Mouse (Mus musculus): ENCODE measurements at regions not wholly inside any gene's neighbourhood (a gene's known extent, or its start where the extent isn't known, plus 50 kb on each side); places are given as distances from the start of the nearest gene placed in this dataset.

DNA sequence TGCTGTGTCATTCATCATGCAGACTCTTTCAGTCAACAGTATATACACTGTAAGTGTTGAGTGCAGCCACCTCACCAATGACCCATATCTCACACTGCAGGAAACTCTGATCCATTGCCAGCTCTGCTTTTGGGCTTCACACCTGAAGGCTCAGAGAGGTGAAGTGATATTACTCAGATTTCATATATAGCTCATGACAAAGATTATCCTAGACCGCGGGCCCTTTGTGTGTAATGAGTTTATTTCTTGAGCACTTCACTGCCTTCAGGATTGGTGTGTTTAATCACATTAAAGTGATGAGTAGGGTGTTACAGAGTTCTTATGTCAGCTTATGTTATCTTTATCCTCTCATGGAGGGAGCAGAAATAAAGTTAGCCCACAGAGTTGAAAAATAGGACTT, 369.2 kb downstream of the Slc4a3 start:
- H3K4me1 ChIP-seq (ENCODE audit: control insufficient read depth in 1 of 2, insufficient read depth in 2 of 2) = peaks cover 0 to 17% of the 10 kb centered on the region in 2 experiments; a peak in 2 of 4 replicates
- in situ Hi-C loops (cut with MboI; ENCODE audit: low pct_ligation_motif_present, low pct_unique_long_range_greater_than_20kb, low sequenced_read_pairs) = no loop called here
- no peaks in the 10 kb centered on the region for H3K36me3 ChIP-seq (replicated peaks in 1 of 2; ENCODE audit: control insufficient read depth in 1 of 2, insufficient read depth in 1 of 2, low read length in 1 of 2)
- TF ChIP-seq EP300 (IDR thresholded peaks at IDR 0.05; ENCODE audit: low read length) = no peak
- no peak for TF ChIP-seq USF1 (IDR thresholded peaks at IDR 0.05; ENCODE audit: low read depth, low read length)
- no peak for TF ChIP-seq ZMIZ1 (IDR thresholded peaks at IDR 0.05; ENCODE audit: low read depth, low read length)
- TF ChIP-seq E2F4 (IDR thresholded peaks at IDR 0.05; ENCODE audit: insufficient replicate concordance, low read depth, low read length) = no peak
- TF ChIP-seq ETS1 (conservative IDR thresholded peaks at IDR 0.05; ENCODE audit: low read depth, low read length) = no peak
- no peak for TF ChIP-seq CTCF (conservative IDR thresholded peaks at IDR 0.05 in 1 of 2, IDR thresholded peaks at IDR 0.05 in 1 of 2; ENCODE audit: low read depth in 2 of 2, low read length in 2 of 2)
- TF ChIP-seq BHLHE40 (IDR thresholded peaks at IDR 0.05; ENCODE audit: low read depth, low read length) = no peak
- H3K9ac ChIP-seq (ENCODE audit: insufficient read depth, low read depth) = no peak overlapping the region
- H3K27ac ChIP-seq (ENCODE audit: insufficient read depth, low read depth) = no peak overlapping the region
- H3K79me2 ChIP-seq (replicated peaks; ENCODE audit: control insufficient read depth, extremely low read depth, insufficient read depth, poor library complexity, severe bottlenecking) = no peaks in the 10 kb centered on the region
- no peak overlapping the region for H3K4me3 ChIP-seq (replicated peaks in 1 of 3; ENCODE audit: low read depth in 2 of 3, low read length in 2 of 3, poor library complexity in 1 of 3)
- no peak overlapping the region for H3K4me2 ChIP-seq (ENCODE audit: insufficient read depth, low read depth, poor library complexity, severe bottlenecking)
- H3K27me3 ChIP-seq (replicated peaks) = no peaks in the 10 kb centered on the region
- DNase-seq (ENCODE audit: extremely low read depth) = no peak
- no peaks in the 10 kb centered on the region for H3K9me3 ChIP-seq (replicated peaks; ENCODE audit: low read length)
- dilution Hi-C loops (cut with MboI; ENCODE audit: extremely low pct_ligation_motif_present, extremely low pct_unique_long_range_greater_than_20kb, low sequenced_read_pairs) = no loop called here

DNA sequence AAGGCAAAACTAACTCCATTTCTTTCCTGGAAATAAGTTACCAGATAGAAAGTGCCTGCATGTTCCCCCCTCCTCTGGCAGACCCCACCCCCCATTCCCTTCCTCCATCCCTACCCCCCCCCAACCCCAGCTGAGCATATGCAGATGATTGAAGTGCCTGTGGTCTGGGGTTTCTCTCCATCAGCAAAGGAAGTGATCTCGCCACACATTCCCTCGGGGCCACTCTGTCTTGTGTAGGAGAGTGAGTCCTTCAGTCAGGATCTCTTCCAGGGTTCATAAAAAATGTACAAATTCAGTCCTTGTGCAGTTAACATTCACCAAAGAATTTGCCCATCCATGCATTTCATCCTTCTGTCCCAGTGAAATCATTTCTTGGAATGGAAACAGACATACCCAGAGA, 370.1 kb downstream of the Slc4a3 start:
- Histone ChIP-seq H3K4me1 (ENCODE audit: control insufficient read depth in 1 of 2, insufficient read depth in 2 of 2) (peaks cover 0 to 17% of the 10 kb centered on the region in 2 experiments; a peak in 2 of 4 replicates), H3K27me3 (replicated peaks) (no peaks in the 10 kb centered on the region), H3K79me2 (replicated peaks; ENCODE audit: control insufficient read depth, extremely low read depth, insufficient read depth, poor library complexity, severe bottlenecking) (no peaks in the 10 kb centered on the region), H3K9me3 (replicated peaks; ENCODE audit: low read length) (no peaks in the 10 kb centered on the region), H3K4me3 (replicated peaks in 1 of 3; ENCODE audit: low read depth in 2 of 3, low read length in 2 of 3, poor library complexity in 1 of 3) (no peak overlapping the region), H3K9ac (ENCODE audit: insufficient read depth, low read depth) (no peak overlapping the region), H3K36me3 (replicated peaks in 1 of 2; ENCODE audit: control insufficient read depth in 1 of 2, insufficient read depth in 1 of 2, low read length in 1 of 2) (no peaks in the 10 kb centered on the region), H3K4me2 (ENCODE audit: insufficient read depth, low read depth, poor library complexity, severe bottlenecking) (no peak overlapping the region), H3K27ac (ENCODE audit: insufficient read depth, low read depth) (no peak overlapping the region)
- TF ChIP-seq ZMIZ1 (IDR thresholded peaks at IDR 0.05; ENCODE audit: low read depth, low read length) = no peak
- dilution Hi-C loops (cut with MboI; ENCODE audit: extremely low pct_ligation_motif_present, extremely low pct_unique_long_range_greater_than_20kb, low sequenced_read_pairs) (no loop called here), in situ Hi-C loops (cut with MboI; ENCODE audit: low pct_ligation_motif_present, low pct_unique_long_range_greater_than_20kb, low sequenced_read_pairs) (no loop called here)
- peak; percentile 36 for DNase-seq (ENCODE audit: extremely low read depth)

DNA sequence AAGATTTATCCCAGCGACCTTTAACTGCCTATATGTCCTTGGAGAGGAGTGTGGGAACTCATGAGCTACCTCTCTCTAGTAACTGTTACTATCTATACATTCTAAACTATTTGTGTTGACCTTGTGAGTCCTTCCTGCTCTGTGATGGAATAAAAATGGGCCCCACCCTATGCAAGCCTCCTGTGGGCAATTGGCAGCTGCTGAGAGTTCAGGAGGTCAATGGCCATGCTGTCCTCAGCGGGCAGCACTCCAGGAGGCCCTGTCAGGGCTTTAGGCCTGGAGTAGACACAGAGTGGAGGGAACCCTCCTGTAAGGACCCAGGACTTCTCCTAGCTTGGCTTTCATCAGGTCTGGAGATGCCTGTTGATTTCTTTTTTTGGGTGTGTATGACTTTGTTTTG, 373.1 kb downstream of the Slc4a3 start:
- no peaks in the 10 kb centered on the region for H3K27me3 ChIP-seq (replicated peaks)
- DNase-seq (ENCODE audit: extremely low read depth) = no peak
- H3K4me2 ChIP-seq (ENCODE audit: insufficient read depth, low read depth, poor library complexity, severe bottlenecking) = no peak overlapping the region
- H3K9ac ChIP-seq (ENCODE audit: insufficient read depth, low read depth) = no peak overlapping the region
- no peak overlapping the region for H3K27ac ChIP-seq (ENCODE audit: insufficient read depth, low read depth)
- in situ Hi-C loops (cut with MboI; ENCODE audit: low pct_ligation_motif_present, low pct_unique_long_range_greater_than_20kb, low sequenced_read_pairs) (no loop called here), dilution Hi-C loops (cut with MboI; ENCODE audit: extremely low pct_ligation_motif_present, extremely low pct_unique_long_range_greater_than_20kb, low sequenced_read_pairs) (no loop called here)
- no peaks in the 10 kb centered on the region for H3K36me3 ChIP-seq (replicated peaks in 1 of 2; ENCODE audit: control insufficient read depth in 1 of 2, insufficient read depth in 1 of 2, low read length in 1 of 2)
- H3K79me2 ChIP-seq (replicated peaks; ENCODE audit: control insufficient read depth, extremely low read depth, insufficient read depth, poor library complexity, severe bottlenecking) = no peaks in the 10 kb centered on the region
- H3K4me1 ChIP-seq (ENCODE audit: control insufficient read depth in 1 of 2, insufficient read depth in 2 of 2) = peaks cover 0 to 17% of the 10 kb centered on the region in 2 experiments; a peak in 2 of 4 replicates
- no peak for TF ChIP-seq NELFE (IDR thresholded peaks at IDR 0.05; ENCODE audit: low read depth, low read length)
- TF ChIP-seq ZMIZ1 (IDR thresholded peaks at IDR 0.05; ENCODE audit: low read depth, low read length) = no peak
- TF ChIP-seq CTCF (conservative IDR thresholded peaks at IDR 0.05 in 1 of 2, IDR thresholded peaks at IDR 0.05 in 1 of 2; ENCODE audit: low read depth in 2 of 2, low read length in 2 of 2) = no peak
- no peak for TF ChIP-seq ZNF384 (IDR thresholded peaks at IDR 0.05; ENCODE audit: low read depth, low read length)
- TF ChIP-seq UBTF (IDR thresholded peaks at IDR 0.05; ENCODE audit: low read depth, low read length) = no peak
- TF ChIP-seq MEF2A (IDR thresholded peaks at IDR 0.05; ENCODE audit: borderline replicate concordance, low read depth, low read length) = no peak
- no peak for TF ChIP-seq BHLHE40 (IDR thresholded peaks at IDR 0.05; ENCODE audit: low read depth, low read length)
- no peak for TF ChIP-seq USF2 (conservative IDR thresholded peaks at IDR 0.05; ENCODE audit: low read depth, low read length)
- no peak for TF ChIP-seq ZKSCAN1 (IDR thresholded peaks at IDR 0.05; ENCODE audit: borderline replicate concordance, low read depth, low read length)
- no peak for TF ChIP-seq JUND (conservative IDR thresholded peaks at IDR 0.05; ENCODE audit: low read depth, low read length)
- no peak for TF ChIP-seq ELF1 (IDR thresholded peaks at IDR 0.05; ENCODE audit: low read depth, low read length)
- no peak for TF ChIP-seq E2F4 (IDR thresholded peaks at IDR 0.05; ENCODE audit: insufficient replicate concordance, low read depth, low read length)
- TF ChIP-seq MXI1 (IDR thresholded peaks at IDR 0.05; ENCODE audit: low read depth, low read length) = no peak
- no peak for TF ChIP-seq ZC3H11A (IDR thresholded peaks at IDR 0.05; ENCODE audit: low read depth, low read length)
- no peak for TF ChIP-seq KAT2A (IDR thresholded peaks at IDR 0.05; ENCODE audit: insufficient replicate concordance, low read length)
- no peak for TF ChIP-seq SIN3A (IDR thresholded peaks at IDR 0.05; ENCODE audit: low read length)
- no peak for TF ChIP-seq ETS1 (conservative IDR thresholded peaks at IDR 0.05; ENCODE audit: low read depth, low read length)
- TF ChIP-seq CHD1 (IDR thresholded peaks at IDR 0.05; ENCODE audit: low read depth, low read length) = no peak
- TF ChIP-seq TCF12 (IDR thresholded peaks at IDR 0.05; ENCODE audit: low read depth, low read length) = no peak
- H3K4me3 ChIP-seq (replicated peaks in 1 of 3; ENCODE audit: low read depth in 2 of 3, low read length in 2 of 3, poor library complexity in 1 of 3) = no peak overlapping the region
- no peaks in the 10 kb centered on the region for H3K9me3 ChIP-seq (replicated peaks; ENCODE audit: low read length)

All from CH12.LX (cell line).